Mouse (Mus musculus): ENCODE measurements around the gene Frmpd1.
A peak's percentile ranks its signal among the peaks of the same experiment; 100 is the strongest.

Frmpd1 gene

DNA sequence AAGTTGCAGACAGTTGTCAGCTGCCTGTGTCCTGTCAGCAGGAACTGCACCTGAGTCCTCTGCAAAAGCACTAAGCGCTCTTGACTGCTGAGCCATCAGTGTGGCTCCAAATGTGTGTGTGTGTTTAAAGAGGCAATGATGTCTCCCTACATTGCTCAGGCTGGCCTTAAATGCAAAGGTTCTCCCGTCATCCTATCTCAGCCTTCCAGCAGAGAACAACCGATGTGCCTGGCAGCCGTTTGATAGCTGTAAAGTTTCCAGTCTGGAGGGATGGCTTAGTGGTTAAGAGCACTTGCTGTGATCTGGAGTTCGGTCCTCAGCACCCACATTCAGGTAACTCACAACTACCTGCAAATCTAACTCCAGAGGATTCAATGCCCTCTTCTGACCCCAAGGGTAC, 56.7 kb downstream of the Frmpd1 start:
- no peak for DNase-seq (ENCODE audit: low spot score)

DNA sequence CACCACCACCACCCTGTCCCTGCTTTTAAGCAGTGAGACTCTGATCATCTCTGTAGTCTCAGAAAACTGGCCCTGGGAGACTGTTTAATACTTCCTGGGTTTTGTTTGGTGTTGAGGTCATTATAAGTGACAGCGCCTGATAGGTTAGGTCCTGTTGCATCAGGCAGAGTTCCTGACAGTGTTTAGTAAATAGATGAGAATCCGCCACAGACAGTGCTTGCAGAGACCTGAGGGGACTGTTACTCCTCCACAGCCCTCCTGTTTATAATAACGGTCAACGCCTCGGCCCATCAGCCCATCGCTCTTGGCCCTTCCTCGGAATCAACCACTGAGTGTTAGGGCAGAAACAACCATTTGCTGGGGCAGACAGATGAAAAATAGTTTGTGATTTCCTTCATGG, 57.5 kb downstream of the Frmpd1 start:
- no peak for DNase-seq (ENCODE audit: low spot score)

DNA sequence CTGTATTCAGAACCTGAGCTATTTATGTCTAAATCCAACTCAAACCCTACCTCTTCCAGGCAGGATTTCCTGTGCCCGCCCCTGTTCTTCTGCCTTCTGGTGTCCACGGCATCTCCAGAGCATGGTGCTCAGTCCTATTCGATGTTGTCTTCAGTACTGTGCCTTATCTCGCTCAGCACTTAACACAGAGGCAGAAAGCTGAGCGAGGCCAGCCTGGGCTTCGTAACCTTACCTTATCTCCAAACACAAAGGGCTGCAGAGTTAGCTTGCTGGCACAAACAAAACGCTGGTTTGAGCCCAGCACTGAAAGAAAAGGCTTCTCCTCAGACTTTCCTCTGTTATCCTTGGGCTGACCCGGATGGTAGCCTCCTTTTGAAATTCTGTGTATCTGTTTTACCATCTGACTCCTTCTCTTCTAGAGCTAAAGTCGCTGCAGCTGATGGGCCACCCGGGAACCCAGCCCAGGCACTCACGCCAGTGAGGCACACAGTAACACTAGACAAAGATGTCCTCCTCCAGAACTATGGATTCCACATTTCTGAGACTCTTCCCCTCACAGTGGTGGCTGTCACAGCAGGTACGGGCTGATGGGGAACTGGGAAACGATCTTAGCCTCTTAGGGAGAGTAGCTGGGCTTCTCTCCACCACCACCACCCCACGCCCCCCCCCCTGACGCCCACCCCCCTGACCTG, 58.7 kb downstream of the Frmpd1 start:
- DNase-seq (ENCODE audit: low spot score), result no peak

DNA sequence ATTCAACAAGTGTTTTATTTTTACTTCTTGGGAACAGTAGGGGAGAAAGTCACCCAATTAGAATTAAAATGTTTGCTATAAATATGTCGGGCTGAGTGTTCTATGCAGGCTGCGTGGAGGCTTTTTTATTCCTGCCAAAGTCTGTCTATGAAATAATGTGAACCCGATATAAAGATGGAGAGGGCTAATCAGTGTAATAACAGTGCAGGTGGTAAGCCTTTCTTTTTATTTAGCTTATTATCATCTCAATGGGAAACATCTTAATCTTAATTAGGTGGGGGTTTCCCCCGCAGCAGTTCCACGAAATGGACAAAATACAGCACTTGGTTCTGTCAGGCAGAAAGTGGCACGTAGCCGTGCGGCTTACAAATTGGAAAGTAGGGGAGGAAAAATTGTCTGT, 66.6 kb downstream of the Frmpd1 start:
- DNase-seq (ENCODE audit: low spot score), result no peak

DNA sequence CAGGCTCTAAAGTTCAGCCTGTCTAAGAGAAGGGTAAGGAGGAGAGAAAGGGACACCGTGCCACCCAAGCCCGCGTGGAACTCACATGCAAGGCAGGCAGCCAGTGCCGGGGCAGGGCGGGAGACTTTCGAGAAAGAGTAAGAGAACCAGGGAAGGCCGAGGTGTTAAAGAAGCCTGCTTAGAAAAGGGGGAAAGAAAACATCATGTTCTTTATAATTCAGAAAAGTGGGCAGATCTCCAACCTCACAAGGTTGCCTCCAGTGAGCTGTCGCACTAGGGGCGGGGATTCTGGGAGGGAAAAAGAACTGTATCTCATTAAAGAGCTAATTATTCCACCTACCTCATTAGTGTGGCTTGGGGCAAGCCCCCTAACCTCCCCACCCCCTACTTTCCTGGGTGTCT, 68.2 kb downstream of the Frmpd1 start:
- DNase-seq (ENCODE audit: low spot score), result no peak

DNA sequence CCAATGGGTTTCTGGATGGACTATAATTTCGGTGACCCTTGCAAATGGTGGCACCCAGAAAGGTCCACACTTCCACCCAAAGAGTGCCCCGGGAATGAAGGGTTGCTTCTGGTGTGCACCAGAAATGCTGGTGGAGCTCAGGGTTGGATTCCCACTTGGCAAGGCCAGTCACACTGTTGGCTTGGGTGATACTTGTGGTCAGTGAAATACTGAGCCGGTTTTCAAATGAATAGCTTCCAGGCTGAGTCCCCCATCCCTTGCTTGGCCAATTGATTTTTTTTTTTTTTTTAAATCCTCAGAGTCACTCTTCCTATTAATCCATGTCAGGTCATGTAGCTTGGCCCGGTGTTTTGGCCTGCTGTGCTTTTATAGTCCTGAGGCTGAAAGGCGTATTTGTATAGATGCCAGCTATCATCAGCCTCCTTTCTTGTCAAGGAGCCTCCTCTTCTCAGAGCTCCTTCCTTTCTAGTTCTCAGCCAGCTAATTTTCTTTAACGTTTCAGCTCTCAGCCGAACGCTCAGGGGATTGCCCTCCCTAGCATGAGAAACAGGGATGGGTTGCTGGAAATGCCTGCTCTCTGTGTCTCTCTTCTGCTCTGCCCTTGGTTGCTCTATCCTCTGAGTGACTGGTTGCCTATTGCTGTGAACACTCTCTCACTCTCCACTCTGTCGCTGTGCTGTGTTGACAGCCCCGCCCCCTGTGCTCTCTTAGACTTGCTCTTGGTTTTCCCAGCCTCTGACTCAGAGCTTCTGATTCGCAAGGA, 69.3 kb downstream of the Frmpd1 start:
- DNase-seq (ENCODE audit: low spot score), result peak; percentile 18

DNA sequence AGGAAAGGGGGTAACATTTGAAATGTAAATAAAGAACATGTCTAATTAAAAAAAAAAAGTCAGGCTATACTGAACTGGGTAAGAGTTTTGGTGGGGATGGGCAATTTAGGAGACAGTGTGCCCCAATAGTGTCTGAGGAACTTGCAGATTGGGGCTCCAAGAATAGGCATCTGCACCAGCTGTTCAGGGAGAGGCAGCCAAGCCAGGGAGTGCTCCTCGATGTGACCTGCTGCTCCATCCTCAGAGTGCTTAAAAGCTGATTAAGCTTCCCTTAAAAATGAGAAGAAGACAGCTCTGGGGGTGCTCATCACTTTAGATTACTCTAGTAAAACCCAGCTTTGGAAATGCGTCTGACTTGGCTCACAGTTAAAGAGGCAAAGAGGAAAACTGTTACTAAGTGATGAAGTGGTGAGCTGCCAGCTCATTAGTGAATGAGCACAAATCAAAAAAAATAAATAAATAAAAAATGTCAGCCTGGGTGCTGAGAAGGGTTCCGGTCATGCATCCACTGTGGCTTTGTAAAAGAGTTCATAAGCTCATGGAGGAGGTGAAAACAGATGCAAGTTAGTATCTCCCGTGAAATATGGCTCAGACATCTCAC, 74.7 kb downstream of the Frmpd1 start:
- DNase-seq (ENCODE audit: low spot score), result no peak

DNA sequence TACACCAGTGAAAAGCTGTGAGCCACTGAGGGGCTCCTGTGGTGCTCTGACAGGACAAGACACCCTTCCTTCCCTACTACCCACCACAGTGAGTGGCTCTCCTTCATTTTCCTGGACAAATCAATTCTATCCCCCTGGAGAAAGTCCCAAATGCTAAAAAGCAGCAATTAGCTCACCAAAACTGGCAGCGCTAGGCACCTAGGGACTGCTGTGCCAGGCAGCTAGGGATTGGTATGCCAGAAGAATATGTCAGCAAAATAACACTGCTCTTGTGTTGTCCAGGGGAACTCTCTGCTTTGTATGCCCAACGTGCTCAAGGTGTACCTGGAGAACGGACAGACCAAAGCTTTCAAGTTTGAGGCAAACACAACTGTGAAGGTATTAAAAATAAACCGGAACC, 76.9 kb downstream of the Frmpd1 start:
- no peak for DNase-seq (ENCODE audit: low spot score)

DNA sequence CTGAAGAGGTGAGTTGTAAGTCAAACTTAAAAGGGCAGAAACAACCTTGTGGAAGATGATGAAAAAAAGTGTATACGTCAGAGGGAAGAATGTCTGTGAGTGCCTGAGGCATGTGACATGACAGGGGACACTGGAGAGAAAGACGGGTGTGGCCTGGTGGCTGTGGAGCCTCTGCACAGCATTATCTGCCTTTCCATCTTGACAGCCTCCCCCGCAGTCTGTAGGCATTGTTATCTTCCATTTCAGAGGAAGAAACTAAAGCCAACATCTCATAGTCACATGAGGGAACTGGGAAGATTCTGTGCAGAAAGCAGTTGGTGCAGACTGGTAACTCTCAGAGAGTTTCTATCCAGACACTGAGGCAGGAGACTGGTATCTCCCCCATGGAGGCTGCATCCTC, 83.2 kb downstream of the Frmpd1 start:
- DNase-seq (ENCODE audit: low spot score), result no peak

DNA sequence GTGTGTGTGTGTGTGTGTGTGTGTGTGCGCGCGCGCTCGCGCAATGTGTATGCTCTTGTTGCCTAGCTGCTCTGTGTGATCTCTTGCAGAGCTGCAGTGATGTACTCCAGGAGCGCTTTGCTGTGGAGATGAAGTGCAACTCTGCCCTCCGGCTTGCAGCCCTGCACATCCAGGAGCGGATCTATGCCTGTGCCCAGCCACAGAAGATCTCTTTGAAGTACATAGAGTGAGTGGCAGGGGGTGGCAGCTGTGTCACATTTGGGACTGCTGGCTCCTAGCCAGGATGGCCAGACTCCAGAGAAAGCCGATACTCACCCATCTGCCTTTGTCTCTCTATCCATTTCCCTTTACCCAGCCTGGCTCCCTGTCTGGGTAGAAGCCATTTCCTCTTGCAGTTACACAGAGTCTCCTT, 86.4 kb downstream of the Frmpd1 start:
- DNase-seq (ENCODE audit: low spot score), result no peak

DNA sequence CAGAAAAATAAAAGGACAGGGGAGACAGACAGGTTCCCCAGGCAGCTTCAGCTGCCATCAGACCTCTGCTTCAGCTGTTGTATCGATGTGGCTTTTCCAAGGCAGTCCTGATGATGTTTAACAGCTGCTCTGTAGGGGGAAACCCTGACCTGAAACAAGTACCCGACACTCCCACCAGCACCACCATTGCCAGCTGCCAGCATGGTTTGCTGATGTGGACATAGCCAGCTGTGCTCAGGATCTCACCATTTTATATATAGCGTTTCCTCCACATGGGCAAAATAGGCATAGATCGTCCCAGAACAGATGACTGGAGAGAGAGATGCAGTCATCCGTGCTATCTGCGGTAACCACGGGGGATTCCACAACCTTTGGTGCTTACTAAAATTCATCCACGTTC, 91.1 kb downstream of the Frmpd1 start:
- no peak for DNase-seq (ENCODE audit: low spot score)

DNA sequence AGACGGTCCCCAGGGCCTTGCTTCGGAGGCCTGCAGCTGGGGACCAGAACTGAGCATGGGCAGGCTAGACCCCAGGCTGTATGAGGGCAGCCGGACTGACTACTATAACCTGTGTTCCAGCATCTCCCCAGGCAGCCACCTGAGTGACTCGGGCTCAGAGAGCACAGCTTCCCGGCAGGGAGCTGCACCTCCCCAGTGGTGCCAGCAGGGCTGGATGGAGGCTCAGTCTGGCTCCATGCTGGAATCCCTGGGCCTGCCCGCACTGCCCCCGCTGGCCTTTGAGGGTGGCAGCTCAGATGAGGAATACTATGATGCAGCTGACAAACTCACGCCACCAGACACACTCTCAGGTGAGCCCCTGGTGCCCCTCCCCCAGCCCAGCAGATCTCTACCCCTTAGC, 94.6 kb downstream of the Frmpd1 start:
- DNase-seq (ENCODE audit: low spot score), result no peak

DNA sequence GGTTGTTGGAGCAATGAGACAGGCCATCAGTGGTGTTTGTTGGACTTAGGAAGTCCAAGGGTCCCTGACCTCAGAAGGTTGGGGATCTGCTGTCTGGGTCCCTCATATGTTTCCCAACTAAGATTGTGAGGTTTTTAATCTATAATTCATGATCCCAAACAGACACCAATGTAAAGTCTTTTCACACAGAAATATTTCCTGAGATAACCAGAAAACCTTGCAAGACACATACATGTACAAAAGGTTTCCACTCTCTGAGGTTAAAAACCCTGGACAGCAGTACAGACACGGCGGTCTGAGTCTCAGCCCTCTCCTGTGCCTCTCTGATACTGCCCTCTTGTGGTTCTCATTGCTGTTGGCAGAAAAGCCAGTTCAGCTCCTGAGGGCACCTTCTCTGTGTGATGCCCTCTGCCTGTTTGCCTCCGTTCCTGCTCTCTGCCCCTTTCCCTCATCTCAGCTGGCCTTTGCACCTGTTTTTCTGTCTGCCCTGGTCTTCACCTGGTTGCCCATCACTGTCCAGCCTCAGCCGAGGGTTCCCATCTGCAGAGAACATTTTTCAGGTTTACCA, 95.4 kb downstream of the Frmpd1 start:
- peak; percentile 31 for DNase-seq (ENCODE audit: low spot score)

DNA sequence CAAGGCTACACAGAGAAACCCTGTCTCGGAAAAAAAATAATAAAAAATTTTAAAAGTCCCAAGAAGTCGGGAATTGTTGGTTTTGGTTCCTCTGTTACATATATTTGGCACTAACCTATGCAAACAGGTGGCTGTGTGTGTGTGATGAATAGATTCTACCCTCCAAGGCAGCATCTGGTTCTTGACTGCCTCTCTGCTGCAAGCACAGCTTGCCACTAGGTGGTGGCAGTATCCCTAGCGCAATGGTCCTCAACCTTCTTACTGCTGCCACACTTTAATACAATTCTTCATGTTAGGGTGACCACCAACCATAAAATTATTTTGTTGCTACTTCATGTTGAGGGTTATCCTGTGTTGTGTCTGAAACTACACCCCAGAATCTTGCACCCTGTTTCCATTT, 101.6 kb downstream of the Frmpd1 start:
- DNase-seq (ENCODE audit: low spot score), result no peak

DNA sequence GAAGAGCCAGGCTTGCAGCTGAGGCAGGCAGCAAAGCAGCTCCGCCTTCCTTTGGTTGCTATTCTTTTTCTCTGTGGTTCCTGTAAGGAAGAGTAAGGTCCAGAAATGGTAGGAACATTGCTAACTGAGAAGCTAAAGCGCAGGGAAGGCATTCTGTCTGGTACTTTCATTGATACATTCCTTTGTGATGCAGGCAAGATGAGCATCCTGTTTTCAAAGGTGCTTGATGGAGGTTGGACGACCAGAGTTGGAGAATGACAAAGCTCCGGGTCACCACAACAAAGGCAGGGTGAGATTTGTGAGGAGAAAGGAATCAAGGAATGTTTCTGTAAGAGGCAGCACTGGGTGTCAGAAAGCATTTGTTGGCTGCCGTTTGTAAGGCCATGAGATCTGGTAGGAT, 103.2 kb downstream of the Frmpd1 start:
- DNase-seq (ENCODE audit: low spot score), result no peak

DNA sequence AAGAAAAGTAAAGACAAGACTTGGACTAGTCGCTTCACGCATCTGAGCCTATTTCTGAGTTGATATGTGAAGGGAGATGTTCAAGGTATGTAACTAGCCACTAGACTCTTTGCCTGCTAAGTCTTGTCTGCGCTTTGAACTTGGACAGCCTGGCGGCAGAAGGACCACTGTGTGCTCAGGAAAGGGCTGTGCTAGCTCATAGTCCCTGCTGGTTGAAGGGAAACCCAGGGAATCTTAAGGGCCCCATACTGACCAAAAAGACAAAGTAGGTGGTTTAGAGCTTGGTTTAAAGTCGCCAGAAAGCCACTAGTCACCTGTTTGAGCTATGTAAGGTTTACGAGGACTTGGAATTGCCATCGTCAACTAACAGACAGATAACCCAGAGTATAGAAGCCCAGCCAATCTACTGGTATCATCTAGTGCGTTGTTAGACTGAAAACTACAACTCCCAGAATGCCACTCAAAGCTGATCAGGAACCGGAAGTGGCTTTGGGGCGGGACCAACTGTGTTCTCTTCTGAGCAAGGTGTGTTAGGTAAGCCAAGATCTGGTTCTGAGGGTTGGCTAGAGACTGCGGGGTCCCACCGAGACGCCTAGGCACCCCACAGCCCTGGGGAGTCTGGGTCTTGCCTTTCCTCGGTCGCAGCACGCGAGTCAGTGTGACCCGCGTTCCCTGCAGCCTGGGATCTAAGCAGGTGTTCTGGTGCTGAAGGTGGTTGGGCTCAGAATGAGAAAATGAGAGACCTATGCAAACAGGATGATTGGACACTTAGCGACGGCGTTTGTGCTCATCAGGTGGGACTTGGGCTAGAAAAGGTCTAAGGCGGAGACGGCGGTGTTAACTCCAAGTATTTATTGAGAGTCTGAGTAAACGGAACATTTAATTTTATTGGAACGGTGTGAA, 112.2 kb downstream of the Frmpd1 start, which contains the start of gene Trmt10b:
Gene Trmt10b, plus strand, starts transcription at position 466 of the 903 bp plus-strand sequence.
- DNase-seq (ENCODE audit: low spot score), result peak; percentile 80

DNA sequence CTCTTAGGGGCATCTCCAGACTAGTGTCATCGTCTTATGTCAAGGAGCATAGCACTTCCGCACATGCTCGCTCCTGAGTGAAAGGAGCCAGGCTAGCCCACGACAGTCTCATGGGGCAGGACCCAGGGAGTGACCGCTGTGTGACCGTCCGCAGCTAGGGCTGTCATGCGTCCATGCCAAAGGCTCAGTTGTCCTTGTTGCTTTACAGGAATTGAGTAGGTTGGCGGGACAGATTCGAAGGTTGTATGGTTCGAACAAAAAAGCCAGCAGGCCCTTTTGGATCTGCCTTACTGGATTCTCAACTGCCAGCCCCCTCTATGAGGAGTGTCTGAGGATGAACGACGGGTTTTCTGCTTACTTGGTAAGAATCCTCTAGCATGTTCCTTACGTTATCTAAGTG, 120.9 kb downstream of the Frmpd1 start:
- no peak for DNase-seq (ENCODE audit: low spot score)

DNA sequence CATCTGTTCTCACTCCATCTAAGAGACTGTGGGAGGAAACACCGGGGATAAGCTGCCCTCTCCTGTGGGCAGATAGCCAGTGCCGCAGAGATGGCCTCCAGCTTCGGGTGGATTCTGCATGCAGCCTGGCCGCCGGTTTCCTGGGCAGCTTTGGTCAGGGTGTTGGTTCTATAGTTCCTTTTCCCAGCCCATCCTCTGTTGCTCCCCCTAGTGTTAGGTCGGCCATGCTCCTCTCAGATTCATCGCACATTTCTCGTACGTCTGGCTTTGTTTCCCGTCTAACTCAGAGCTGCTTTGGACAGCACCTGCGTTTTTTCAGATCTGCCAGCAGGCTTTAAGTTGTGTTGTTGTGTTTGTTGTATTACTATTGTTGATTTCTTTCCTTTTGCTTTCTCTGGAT, 123.4 kb downstream of the Frmpd1 start:
- no peak for DNase-seq (ENCODE audit: low spot score)

DNA sequence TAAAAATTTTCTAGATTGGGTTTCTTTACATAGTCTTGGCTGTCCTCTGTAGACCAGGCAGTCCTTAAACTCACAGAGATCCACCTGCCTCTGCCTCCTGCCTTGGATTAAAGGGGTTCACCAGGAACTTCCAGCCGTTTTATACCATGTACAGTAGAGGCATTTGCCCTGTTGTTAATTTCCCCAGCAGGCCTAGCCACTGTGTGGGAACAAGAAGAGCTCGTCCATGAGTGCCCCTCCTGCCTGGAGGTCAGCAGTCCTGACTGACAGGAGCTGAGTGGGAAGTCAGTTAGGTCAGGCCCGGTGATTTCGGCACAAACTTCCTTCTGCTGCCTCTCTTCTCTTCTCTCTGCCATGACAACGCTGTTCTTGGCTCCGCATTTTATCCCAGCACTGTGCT, 123.9 kb downstream of the Frmpd1 start:
- DNase-seq (ENCODE audit: low spot score), result no peak

DNA sequence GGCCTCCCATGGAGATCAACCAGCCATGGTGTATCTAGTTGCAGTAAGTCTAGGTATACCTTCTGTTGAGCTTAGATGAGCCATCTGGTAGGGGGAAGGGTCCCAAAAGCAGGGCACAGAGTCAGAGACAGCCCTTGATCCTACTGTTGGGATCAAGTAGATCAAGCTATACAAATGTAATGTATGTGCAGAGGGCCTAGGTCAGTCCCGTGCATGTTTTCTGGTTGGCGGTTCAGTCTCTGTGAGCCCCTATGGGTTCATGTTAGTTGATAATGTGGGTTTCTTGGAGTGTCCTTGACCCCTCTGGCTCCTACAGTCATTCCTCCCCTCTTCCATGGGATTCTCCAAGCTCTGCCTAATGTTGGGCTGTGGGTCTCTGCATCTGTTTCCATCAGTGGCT, 126.4 kb downstream of the Frmpd1 start:
- DNase-seq (ENCODE audit: low spot score), result no peak

DNA sequence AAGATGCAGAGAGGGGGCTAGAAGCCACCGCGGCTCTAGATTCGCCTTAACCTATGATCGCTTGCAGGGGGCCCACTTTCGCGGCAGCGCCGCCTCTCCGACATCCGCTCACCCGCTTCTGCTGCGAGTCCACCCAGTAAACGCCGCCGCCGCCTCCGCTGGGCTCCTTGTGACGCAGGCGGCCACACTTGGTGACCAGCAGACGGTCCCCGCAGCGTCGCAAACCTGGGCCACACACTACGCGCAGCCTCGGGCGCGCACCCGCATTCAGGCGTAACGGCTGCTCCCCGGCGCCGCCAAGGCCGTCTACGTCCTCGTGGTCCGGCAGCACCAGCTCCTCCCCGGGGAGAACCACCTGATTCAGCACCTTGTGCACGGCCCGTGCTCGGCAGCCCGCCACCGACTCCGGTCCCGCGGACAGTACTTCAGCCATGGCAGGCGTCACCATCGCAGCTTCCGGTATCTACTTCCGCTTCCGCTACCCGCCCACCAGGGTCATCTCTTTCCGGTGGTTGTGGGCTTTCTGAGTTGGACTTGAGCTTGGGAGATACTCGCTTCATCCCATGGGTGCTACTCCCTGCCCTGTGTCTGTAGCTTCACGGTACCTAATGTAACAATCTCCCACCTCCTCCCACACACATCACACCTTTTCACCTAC, 135.6 kb downstream of the Frmpd1 start:
- peak; percentile 81 for DNase-seq (ENCODE audit: low spot score)
